Mouse (Mus musculus): ENCODE measurements around the gene Fbxl21.

Fbxl21 gene

GRCm38 (mm10) chr13:56581961-56582434 lies 59.7 kb downstream of the Fbxl21 start:
- DNase-seq (ENCODE audit: low spot score), result no peak

GRCm38 (mm10) chr13:56582720-56583119 lies 60.4 kb downstream of the Fbxl21 start:
- DNase-seq (ENCODE audit: low spot score), result no peak

GRCm38 (mm10) chr13:56586046-56586445 lies 63.8 kb downstream of the Fbxl21 start:
- DNase-seq (ENCODE audit: low spot score), result no peak

Data from layer of hippocampus, adult 9-10 months (tissue).